Mouse (Mus musculus) B cell, adult 62 days (primary cell): Measurements from ENCODE around the gene Tti1. TPM values are rescaled to one million over a fixed set of nuclear protein-coding genes. Genes with fewer than 3 reads are reported as not detected.

Experiments
- total RNA-seq: library from RNA; stranded (reverse); gene quantifications from 4 replicates; pipeline ENCODE4 v1.2.4, GENCODE M21; 2023

Tti1 gene
- total RNA-seq = 28.4 to 38.3 TPM (median 35.6 TPM) in 4 replicates

GRCm38 (mm10) chr2:158028354-158028863 is at the start of gene Tti1, which contains the start of gene Rprd1b:
TSS of gene Tti1 (minus strand) at chr2:158028433.
TSS of gene Rprd1b (plus strand) at chr2:158028497.

Other genes with a start within 250 kb of the Tti1 start
- not detected in 4 replicates for gene Vstm2l, start 113.8 kb downstream of the Tti1 start, total RNA-seq
- gene Rprd1b, start 64 bp upstream of the Tti1 start, total RNA-seq = 28.4 to 35.2 TPM (median 31.5 TPM) in 4 replicates
- 2.0 to 3.6 TPM (median 2.9 TPM) in 4 replicates for gene Tgm2, start 118.0 kb upstream of the Tti1 start, total RNA-seq
- gene D630003M21Rik, start 200.8 kb upstream of the Tti1 start, total RNA-seq = not detected in 4 replicates
- gene Bpi, start 229.7 kb upstream of the Tti1 start, total RNA-seq = not detected in 4 replicates